Mouse (Mus musculus) gastrocnemius, postnatal 4 days (tissue): ENCODE measurements around the gene Iqschfp. TPM values are rescaled to one million over a fixed set of nuclear protein-coding genes. Genes with fewer than 3 reads are reported as not detected.
A peak's percentile ranks its signal among the peaks of the same experiment; 100 is the strongest.

ENCODE experiments used
- DNase-seq, 2 experiments: peaks; one replicate each; pipeline ENCODE4 v3.0.0; 2021 to 2022; ENCODE audit warnings: low spot score in 2 of 2, mixed read lengths in 2 of 2
- total RNA-seq, 2 experiments: library from RNA; stranded (reverse); gene quantifications; 2 replicates each; pipeline ENCODE4 v1.2.3; 2021

Iqschfp gene
- total RNA-seq, 2 experiments from 2014 or later, result not detected

DNA sequence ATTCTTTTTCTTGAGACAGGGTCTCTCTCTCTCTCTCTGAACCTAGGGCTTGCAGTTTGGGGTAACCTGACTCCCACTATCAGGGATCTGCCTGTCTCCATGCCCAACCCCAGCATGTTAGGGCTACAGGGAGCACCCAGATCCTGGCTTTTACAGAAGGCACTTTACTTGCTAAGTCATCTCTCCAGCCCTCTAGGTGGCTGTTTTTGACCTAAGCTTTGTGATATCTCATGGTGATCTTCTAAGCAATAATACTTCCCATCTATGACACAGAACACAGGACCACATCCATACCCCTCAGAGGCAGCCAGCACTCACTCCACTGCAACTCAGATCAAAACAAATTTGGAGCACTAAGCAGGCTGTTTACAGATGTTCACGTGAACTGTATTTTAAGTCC lies 600.0 kb downstream of the Iqschfp start:
- no peak for DNase-seq

DNA sequence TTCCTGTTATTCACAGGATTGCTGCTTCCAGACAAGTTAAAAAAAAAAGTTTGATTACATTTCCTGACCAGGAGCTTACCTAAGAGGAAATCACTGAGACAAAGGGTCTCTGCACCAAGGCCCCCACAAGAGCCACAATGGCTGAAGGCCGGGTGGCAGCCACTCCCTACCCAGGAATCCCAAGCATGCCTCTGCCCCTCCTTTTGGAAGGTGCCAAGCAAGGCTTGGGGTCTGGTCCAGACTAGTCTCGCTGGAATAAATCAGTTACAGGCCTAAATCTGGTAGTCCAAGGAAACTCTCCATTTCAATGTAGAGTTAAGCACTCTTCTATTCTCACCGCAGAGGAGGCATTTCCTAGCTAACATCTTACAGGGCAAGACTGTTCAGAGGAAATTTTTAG lies 600.5 kb downstream of the Iqschfp start:
- no peak for DNase-seq

DNA sequence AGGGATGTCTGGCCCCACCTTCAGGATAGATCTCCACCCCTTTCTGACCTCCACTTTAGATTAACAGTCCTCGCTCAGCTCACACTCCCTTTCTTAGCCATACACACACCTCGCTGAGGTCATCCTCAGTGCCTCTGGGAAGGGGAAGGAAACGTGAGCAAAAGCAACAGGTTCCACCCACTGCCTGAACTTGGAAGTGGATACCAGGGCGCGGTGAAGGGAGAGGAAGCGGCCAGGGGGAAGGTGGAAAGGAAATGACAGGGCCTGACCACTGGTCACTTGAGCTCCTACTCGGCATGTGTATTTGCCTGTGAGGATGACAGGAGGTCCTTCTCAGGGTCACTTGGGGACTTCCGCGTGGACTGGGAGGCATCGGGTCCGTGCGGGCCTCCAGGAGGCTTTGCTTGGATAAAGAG lies 601.1 kb downstream of the Iqschfp start:
- no peak for DNase-seq

DNA sequence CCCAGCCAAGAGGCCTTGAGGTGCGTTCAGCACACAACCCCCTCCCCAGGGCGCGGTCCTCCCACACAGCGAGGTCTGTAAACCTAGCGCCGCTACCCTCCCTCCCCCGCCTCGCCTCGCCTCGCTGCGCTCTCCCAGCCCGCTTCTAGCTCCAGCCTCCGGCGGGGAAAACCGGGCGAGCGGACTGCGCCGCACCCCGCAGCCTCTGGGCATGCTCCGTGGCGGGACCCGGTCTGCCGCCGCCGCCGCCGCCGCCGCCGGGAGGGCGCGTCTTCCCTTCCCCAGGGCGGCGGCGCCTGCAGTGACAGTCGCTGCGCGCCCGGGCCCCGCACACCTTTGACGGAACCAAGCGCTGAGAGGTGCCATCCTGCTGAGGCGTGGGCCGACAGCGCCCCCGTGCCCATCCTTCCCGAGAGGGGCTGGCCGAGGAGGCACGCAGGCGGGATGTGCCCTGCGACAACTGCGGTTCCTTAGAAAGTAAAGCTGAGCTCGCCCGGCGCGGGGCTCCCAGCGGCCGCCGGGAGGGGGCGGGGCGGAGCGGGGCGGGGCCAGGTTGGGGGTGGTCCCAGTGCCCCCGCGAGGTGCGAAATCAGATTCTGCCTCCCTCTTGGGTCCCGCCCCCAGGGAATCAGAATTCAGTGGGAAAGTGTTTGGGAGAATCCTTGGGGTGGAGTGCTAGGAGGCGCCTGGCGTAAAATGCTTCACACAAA lies 601.7 kb downstream of the Iqschfp start:
- peak; percentile 46 to 54 for DNase-seq

DNA sequence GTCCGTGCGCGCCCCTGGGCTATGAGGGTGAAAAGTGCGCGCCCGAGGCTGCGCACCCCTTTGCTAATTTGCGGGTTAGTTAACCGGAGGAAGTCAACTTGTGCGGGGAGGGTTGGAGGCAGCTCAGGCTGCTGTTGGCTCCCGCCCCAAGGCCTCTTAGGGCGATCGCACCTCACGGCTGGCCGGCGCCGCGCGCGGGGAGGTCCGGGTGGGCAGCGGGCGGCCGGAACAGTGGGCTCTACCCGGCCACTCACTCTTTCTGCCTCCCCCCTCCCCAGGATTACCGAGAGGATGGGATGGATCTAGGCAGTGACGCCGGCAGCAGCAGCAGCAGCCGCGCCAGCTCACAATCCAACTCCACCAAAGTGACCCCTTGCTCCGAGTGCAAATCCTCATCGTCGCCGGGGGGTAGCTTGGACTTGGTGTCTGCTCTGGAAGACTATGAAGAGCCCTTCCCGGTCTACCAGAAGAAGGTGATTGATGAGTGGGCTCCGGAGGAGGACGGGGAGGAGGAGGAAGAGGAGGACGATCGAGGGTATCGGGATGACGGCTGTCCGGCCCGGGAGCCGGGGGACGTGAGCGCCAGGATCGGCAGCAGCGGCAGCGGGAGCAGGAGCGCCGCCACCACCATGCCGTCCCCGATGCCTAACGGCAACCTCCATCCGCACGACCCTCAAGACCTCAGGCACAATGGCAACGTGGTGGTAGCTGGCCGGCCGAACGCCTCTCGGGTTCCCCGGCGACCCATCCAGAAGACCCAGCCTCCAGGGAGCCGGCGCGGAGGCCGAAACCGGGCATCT lies 602.5 kb downstream of the Iqschfp start:
- peak; percentile 28 to 53 for DNase-seq

DNA sequence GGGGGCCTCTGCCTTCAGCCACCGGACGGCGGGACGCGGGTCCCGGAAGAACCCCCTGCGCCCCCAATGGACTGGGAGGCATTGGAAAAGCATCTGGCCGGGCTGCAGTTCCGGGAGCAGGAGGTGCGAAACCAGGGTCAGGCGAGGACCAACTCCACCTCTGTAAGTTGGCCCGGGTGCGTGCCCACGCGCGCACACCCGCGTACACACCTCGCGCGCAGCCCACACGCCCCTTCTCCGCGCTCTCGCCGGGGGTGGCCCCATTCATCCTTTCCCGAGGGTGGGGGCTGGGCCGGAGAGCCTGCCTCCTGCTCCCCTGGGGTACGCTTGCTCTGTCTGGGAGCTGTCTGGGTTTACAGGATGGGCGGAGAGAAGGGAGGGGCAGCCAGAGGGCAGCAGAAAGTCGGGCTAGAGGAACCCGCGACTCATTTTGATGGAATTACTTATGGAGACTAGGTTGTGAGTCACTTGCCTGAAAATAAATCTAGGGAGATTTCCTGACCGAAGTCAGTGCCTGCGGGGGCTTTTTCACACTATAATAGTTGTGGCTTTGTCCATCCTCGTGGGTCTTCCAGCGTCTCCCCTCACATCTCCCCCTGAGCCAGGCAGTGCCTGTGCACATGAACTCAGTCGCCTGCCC lies 603.2 kb downstream of the Iqschfp start:
- peak in 1 of 2 experiments; percentile 40 for DNase-seq

DNA sequence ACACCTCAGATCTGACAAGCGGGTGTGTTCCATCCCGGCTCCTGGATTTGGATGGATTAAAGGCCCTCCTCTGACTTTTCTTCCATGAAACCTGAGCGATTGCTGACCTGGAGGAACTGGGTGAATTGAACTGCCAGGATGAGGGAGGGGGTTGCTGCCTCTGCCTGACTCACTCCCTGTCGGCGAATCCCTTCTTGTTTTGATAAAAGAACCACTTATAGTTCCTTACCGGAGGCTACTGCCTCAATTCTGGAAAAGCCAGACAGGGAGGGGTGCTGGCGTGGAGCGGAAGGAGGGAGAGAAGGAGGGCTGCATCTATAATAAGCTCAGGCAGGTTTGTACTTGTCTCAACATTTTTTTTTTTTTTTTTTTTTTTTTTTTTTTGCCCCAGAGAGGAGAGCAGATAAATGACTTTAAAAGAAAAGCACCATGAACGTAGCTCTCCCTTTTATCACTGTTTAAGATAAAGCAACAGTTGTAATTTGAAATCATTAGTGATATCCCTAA lies 603.8 kb downstream of the Iqschfp start:
- no peak for DNase-seq

DNA sequence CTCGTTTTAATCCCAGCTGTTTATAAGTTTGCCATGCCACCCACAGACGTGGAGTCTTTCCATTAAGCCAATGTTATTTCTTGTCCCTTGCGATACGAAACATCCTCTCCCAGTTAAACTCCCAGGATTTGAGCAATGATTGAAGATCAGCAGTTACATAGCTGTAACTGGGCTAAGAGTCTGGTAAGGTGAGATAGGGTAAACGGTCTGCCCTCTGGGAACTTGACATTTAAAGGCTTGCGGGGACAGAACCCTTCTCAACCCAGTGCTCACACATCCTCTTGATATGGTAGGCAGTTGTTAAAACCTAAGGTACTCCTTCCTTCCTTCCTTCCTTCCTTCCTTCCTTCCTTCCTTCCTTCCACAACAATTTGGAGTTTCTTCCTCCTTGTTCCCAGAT lies 604.5 kb downstream of the Iqschfp start:
- DNase-seq, result no peak

DNA sequence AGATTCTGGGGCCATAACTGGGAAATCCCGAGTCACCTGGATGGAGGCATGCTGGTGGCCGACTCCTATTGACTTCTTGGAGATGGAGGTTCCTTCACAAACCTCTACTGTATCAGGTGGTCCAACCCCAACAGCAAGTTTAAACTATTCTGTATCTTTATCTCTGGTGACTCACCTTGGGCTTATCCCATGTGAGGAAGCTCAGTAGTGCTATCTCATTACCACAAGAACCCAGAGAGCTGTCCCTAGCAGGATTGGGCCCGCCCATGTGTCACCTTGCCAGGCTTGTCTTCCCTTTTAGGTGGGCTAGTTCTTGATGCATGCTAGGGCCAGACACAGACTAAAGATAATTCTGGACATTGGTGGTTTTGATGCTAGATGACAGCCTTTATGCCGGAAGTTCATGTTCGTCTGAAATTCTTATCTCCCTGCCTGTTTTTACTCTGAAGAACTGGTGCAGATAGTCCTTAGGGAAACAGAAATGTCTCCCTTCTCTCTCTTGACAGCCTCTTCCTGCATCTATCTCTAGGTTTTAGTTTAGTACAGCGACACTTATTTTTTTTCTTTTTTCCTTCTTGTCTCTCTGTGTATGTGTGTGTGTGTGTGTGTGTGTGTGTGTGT lies 607.6 kb downstream of the Iqschfp start:
- no peak for DNase-seq

DNA sequence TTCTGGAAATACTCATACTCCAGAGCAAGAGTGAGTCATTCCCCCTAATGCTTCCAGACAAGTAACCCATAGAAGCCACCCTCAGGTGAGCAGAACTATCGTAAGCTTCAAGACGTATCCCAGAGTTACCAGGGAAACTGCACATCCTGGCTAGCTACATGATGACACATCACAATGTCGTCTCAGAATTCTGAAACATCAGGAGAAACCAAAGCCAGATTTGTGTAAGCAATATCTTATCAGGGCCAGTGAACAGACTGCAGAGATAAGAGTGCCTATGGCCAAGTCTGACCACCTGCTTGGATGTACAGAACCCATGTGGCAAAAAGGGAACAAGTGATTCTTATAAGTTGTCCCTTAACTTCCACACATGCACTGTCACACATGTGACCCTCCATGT lies 612.8 kb downstream of the Iqschfp start:
- DNase-seq, result no peak

DNA sequence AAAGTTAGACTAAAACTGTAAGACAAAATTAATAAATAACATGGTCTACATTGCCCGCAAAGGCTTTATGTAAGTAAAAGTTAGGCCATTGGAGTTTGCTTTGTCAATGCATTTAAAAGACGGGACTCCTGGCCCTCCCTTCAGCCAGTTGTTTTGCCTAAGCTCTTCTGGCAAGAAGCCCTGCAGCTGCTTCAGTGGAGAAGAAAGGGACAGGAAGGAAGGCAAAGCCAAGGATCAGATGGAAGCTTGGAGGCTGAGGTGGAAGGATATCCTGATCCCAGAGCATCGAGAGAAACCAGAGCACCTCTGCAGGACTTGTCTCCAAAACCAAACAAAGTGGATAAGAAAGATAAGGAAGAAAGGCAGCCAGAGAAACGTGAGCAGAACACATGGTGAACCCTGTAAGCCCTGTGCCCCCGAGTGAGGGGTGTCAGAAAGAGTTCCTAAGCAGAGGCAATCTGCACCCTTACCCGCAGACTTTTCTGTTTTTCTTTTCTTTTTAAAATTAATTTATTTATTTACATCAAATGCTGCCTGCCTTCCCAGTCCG lies 614.8 kb downstream of the Iqschfp start:
- peak in 1 of 2 experiments; percentile 28 for DNase-seq

DNA sequence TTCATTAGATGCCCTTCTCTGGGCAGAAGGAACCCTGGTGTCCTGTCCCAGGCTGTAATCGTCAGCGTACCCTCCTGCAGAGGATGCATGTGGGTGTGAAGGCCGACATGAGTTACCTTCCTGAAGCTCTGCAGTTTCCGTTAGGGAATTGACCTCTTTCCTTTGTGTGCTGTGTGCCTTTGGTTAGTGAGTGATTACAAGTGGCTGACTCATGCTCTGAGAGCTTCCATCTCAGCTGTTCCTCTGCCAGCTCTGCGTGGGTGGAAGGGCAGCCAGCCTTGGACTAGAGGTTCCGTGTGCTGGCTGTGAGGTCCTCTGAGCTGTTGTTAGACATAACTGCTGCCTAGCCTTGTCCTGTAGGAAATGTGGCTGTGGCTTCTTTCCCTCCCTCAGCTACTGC lies 616.6 kb downstream of the Iqschfp start:
- DNase-seq, result peak in 1 of 2 experiments; percentile 28

DNA sequence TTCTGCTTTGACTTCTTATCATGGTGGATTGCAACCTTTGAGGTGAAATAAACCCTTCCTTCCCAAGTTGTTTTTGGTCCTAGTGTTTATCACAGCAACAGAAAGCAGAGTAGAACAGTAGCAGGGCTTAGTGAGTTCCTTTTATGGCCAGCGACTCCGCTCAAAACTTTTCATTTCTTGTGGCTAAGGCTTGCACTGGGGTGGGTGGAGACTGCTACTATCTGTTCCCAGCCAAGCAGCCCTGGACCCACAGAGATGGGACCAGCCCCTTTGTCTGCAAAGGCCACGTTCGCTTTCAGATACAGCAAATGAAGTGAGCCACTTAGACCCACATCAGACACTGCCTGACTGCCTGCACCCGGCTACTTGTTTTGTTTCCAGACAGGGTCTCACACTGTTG lies 618.8 kb downstream of the Iqschfp start:
- DNase-seq, result no peak

DNA sequence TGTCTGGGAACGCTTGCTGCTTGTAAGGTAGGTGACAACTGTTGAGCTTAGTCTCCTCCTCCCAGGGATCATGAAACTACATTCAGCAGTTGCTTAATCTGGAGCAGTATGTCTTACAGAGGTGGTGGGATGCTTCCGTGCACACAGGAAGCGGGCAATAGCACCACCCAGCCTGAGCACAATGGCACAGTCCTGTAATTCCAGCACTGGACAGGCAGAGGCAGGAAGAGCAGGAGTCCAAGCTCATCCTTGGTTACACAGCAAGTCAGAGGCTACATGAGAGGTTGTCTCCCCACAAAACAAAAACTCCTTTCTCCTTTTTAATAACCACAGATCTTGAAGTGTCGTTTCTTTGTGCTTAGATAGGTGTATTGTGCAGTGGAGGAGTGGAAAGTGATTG lies 619.7 kb downstream of the Iqschfp start:
- no peak for DNase-seq

DNA sequence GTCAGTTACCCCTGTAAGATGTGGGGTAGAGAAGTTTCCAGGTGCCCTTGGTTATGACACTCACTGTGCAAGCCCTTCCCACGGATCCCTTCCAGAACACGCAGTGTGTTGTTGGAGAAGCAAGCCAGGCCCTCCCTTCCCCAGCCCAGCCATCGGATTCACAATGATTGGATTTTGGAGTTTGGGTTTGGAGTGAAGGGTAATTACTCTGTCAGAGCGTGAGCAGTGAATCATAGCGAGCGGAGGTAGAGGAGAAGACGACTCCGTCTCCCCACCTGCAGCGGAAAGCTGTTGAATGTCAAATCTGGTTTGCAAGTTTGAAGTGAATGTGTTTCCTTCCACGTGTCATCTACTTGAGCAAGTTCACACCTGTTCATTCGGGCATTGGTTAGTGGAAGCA lies 620.3 kb downstream of the Iqschfp start:
- no peak for DNase-seq

DNA sequence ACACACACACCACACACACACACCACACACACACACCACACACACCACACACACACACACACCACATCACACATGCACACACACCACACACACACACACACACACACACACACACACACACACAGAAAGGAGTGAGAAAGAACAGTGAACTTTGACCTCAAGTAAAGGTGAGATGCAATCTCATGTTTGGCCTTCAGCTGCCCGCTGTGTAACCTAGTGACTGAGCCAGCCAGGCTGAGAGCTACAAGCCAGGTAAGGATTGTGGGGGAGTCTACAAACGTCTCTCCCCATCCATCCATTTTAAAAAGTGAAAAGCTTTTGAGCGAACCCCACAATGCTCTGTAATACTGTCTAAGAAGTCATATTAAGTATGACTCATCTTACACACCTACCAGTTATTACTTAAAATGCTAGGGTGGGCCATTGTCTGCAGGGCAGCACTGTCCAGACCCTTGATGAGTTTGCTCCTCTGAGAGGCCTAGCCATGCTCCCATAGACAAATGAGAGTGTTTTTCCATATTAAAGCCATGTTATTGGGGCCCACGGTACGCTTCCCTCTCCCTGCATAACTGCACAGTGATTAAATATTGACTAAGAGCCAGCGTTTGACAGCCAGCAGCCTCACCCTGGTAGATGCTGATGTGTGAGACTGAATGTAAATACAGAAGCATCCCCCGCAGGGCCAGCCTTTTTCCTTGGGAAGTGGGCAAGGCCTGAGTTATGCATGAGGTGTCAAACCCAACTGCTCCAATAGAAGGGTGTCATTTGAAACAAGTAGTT lies 621.5 kb downstream of the Iqschfp start:
- no peak for DNase-seq

DNA sequence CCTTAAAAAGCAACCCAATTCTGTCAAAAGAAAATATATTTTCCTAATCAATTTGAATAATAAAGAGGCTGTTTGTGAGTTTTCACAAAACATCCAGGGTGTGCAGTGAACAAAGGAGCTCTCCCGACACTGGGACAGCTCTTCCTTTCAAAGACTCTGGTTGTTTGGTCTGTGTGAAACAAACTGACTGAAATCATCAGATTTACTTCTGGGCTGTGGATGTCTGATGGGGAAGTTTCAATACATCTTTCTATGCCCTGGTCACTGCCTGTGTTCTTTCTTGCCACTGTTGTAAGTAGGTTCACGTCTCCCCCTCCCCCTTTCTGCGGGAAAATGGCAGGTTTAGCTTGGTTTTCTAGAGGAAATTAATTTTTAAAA lies 622.1 kb downstream of the Iqschfp start:
- no peak for DNase-seq

DNA sequence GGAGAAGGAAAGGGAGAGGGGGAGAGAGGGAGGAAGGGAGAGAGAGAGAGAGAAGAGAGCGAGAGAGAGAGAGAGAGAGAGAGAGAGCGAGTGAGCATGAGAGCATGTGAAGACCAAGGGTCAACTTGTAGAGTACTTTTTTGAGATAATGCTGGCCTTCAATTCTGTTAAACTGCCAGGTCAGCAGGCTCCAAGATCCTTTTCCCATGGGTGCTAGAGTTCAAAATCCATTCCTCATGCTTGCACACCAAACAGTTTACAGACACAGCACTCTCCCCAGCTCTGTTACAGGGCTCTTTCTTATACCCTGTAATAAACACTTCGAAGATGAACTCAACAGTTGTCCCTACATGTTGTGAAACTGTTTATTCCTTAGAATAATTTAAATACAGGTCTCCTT lies 622.7 kb downstream of the Iqschfp start:
- DNase-seq, result no peak

DNA sequence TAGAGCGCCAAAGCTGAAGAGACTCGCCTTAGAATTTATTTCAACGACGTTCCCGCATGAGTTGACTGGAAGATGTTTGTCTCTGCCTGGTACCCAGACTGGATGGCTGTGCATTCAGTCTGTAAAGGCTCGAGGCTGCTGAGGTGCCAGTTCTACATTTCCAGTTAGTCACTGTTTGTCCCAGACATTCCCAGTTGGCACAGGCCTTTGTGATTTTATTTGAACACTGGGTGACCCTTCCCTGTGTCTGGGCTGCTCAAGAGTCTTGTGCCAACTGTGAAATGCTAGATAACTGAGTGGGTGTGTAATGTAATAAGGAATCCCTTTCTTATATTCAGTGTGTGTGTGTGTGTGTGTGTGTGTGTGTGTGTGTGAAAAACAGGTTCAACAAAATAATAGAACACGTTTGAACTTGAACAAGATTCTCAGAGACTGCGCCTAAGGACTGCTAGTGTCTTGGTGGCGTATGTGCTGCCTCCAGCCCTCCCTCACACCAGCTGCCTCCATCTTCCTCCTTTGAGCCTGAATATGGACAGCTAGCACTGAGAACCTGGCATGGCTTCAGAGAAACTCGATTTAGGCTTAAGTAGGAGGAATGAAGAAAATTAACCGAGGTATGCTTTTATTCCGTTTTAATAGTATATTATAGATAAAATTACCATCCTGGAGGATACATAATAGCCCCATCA lies 624.5 kb downstream of the Iqschfp start:
- DNase-seq, result no peak

DNA sequence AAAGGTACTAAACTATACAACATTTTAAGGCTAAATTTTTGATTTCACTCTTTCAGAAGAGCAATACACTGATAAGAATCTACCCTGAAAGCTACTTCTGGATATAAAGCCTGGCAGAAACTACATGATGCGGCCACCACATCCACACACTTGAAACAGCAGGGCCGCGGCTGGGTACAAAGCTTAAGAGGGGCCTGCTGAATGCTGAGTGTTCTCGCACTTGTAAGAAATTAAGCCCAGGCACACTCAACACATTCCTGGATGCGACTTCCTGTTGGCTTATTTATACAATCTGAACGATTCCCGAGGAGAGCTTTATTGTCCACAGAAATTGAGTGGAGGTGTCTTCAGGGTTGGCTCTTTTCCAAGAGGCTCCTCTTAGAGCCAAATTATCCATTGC lies 625.2 kb downstream of the Iqschfp start:
- DNase-seq, result no peak
